Comparison of ENCODE assay signal across 22 mouse cellular contexts in genomic region chr13:20467381-20467780, GRCm38 (mm10).
DNase-seq lines count a peak whose midpoint lies in the region; ATAC-seq and TF ChIP-seq lines count a peak whose summit lies in the region.
"Had no signal": no experiment of that assay in that cellular context is flagged by ENCODE, and none has a peak within 500 bp of the region (broad histone marks: within the 10 kb centered on the region; RNA-seq: fewer than 3 reads in every experiment).

No protein-coding gene starts in this region.

- peak; percentile 54 for ATAC-seq in frontal cortex, adult (ENCODE audit: low TSS enrichment)
- ATAC-seq: forebrain, embryonic 13.5 days; forebrain, embryonic 15.5 days had no signal

- H3K4me3 ChIP-seq in left cerebral cortex, adult 2 months = no peak overlapping the region
- H3K4me3 ChIP-seq: embryonic facial prominence, embryonic 13.5 days; embryonic facial prominence, embryonic 15.5 days; erythroblast, embryonic 14.5 days; forebrain, embryonic 10.5 days; forebrain, embryonic 13.5 days; forebrain, embryonic 15.5 days had no signal

- no peak for DNase-seq in frontal cortex, adult 2 months (ENCODE audit: extremely low spot score in 1 of 2, low spot score in 1 of 2)
- no peak for DNase-seq in left cerebral cortex, adult 2 months (ENCODE audit: extremely low spot score in 1 of 2, low spot score in 2 of 2)
- DNase-seq in left cerebral cortex, postnatal 10 days (ENCODE audit: extremely low spot score in 1 of 2, low spot score in 2 of 2) = no peak
- peak; percentile 75 for DNase-seq in brain, adult 2 months (ENCODE audit: low read depth, low spot score)
- DNase-seq in urinary bladder, adult 18-20 months (ENCODE audit: low spot score in 2 of 2) = no peak
- DNase-seq: adrenal gland, adult 8-10 months; adrenal gland, postnatal 14 days; adrenal gland, postnatal 36 days; cerebellum, adult 11 months; cerebellum, adult 18-20 months; cerebellum, adult 8-10 months; cerebellum, adult 9-11 months; cerebellum, postnatal 14 days; cerebellum, postnatal 36 days; embryo, embryonic 11 days had no signal

- peak overlapping the region; percentile 11; the same call in 1 of the 2 replicates for H3K27ac ChIP-seq in left cerebral cortex, adult 2 months
- H3K27ac ChIP-seq: embryonic facial prominence, embryonic 13.5 days; embryonic facial prominence, embryonic 15.5 days; forebrain, embryonic 10.5 days; forebrain, embryonic 13.5 days had no signal

- no peak for TF ChIP-seq CTCF in left cerebral cortex, adult 2 months (IDR thresholded peaks at IDR 0.05)

- intact Hi-C loops in left cerebral cortex, adult 2 months (cut with DNase I) = loop anchor here (10.0 kb wide), 1 partner anchor 773 kb away; the partner anchor contains the start of gene Nme8
- intact Hi-C loops in left cerebral cortex, postnatal 10 days (cut with DNase I) = no loop called here
